Mouse (Mus musculus) kidney, adult 18-20 months (tissue): Measurements from ENCODE around the gene Esyt1.
A peak's percentile ranks its signal among the peaks of the same experiment; 100 is the strongest.

ENCODE experiments used
- DNase-seq: peaks from one replicate; pipeline ENCODE4 v3.0.0; 2021

The Esyt1 gene

DNA sequence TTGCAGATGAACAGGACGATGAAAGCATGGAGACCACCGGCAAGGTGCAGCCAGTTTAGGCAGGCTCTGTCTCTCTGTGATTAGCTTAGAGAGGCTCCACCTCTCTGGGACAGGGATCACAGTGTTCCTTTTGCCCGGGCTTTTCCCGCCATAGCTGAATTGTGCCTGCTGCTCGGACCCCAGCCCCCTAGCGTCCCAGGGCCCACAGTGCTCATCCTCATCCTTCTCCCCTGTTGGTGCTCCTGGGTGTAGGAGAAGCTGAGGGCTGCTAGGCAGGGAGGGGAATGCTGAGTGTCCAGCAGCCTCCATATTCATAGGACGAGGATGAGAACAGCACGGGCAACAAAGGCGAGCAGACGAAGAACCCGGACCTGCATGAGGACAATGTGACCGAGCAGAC is 51.3 kb downstream of the Esyt1 start:
- no peak for DNase-seq

DNA sequence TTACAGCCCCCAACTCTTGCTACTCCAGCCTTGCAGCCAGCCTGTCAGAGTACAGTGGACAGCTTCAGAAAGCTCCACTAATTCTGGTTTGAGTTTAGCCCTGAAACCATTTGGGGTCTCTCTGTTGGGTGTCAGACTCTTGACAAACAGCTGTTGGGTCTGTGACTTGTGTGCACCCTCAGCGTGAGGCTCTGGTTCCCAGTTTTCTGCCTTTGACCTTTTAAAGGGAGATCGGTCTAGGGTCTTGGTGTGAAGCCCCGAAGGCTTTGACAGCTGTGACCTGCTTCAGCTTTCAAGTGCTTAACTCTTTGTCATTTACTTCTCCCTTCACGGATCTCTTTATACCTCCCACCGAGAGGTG is 65.4 kb downstream of the Esyt1 start:
- DNase-seq: peak; percentile 11
